Mouse (Mus musculus): ENCODE data around the gene Ube2u. TPM values are rescaled to one million over a fixed set of nuclear protein-coding genes. Genes with fewer than 3 reads are reported as not detected.
A peak's percentile ranks its signal among the peaks of the same experiment; 100 is the strongest.

Gene Ube2u
- total RNA-seq, 2 experiments from 2014 or later, result not detected

GRCm38 (mm10) chr4:100539483-100539882 lies 60.8 kb downstream of the Ube2u start:
- no peak for DNase-seq (ENCODE audit: low spot score)

DNA sequence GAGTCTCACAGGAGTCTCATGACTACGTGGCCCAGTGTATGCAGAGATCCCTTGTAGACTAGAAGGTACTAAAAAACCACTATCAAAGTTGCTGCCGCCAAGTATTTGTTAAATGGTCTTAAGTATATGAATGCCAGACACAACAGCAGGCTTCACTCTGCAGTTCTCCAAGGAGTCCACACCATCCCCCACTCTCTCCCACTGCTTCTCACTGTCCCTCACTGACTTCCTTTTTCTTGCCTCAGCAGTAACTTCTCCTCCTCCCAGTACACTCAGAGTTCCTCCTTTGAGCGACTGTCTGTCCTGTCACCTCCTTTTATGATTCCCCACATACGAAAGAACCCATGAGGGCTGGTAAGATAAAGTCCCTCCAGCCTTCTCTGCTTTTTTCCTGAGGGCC lies 69.3 kb downstream of the Ube2u start:
- no peak for DNase-seq (ENCODE audit: low spot score)

GRCm38 (mm10) chr4:100553296-100553695 lies 74.6 kb downstream of the Ube2u start:
- DNase-seq (ENCODE audit: low spot score), result no peak

DNA sequence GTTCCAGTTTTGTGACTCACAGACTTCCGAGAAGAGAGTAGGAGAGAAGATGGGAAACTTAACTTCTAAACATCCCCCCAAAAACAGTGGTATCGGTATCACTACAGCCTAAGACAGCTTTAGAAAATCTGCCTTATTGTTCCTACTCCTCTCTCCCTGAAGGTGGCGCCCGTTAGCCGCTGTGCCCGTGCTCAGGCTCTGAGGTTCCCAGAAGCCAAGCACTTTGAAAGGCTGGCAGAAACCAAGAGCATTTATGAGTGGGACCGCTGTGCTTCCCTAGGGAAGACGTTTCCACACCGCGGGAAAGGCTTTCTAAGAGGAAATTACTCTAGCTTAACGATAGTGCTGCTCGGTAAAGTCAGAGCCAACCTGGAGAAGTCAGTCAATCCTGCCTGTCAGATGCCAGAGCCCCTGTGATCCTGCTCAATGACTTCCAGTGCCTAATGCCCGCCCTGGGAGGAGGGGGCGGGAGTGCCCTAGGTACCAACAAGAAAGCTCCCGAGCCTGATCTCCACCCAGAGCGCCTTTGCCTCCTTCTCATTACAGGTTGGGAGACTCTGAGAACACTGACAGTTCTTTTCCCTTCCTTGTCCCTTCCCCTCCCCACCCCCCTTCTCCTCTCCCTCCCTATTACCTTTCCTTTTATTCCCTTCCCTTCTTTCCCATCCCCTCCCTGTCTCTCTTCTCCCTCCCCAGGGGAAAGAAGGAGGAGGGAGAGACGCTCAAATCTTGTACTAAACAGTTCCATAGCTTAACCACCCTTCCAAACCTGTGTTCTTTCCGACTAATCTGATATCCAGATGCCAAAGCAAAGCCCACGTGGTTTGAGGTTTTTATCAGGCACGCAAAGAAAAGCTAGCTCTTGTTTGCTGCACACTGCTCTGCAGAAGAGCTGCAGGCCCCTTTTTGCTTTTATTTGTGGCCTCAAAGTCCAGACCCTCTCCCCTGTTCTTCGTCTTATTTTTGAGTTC lies 109.9 kb downstream of the Ube2u start:
- DNase-seq (ENCODE audit: low spot score), result peak; percentile 66

GRCm38 (mm10) chr4:100595771-100596170 lies 117.1 kb downstream of the Ube2u start:
- DNase-seq (ENCODE audit: low spot score), result no peak

DNA sequence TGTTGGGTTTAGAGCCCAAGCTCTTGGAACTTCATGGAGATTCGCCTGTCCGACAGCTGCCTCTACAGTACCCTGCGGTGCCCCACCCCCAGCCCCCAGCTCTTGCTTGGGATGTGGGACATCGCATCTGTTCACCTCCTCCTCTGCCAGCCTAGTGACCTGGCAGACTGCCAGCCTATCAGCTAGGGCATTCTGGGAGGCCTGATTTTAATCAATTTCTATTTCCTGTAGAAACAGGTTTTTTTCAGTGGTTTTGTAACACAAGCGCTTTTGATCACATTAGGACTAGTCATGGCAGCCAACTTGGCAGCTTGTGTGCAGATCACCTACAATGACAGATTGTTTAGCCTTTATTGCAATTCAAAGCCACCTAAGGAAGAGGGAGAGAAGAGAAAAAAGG lies 118.0 kb downstream of the Ube2u start:
- DNase-seq (ENCODE audit: low spot score), result no peak

DNA sequence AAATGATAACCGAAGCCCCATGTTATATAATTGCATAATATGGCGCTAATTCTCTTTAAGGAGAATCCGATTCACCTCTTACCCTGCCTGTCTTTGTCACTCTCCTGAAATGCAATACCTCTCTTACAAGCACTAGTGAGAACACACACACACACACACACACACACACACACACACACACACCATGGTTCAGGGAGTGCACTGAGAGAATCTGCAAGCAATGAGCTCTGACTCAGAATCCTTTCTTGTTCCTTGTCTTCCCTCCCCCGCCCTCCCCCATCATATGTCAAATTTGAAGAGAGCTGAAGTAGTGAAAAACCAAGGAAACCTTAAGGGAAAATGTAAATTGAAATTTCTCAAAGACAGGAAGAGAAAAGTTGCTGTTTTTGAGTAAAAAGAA lies 118.4 kb downstream of the Ube2u start:
- no peak for DNase-seq (ENCODE audit: low spot score)

Measured in gastrocnemius, adult 18-20 months (tissue).